Mouse (Mus musculus): ENCODE results near the gene Wtap. TPM values are rescaled to one million over a fixed set of nuclear protein-coding genes. Genes with fewer than 3 reads are reported as not detected.
A peak's percentile ranks its signal among the peaks of the same experiment; 100 is the strongest.
"Not testable (repeated sequence)": the region's sequence is repeated elsewhere in the genome, so short reads cannot be mapped to it uniquely, and the experiment has no call there.

Gene Wtap
- polyA plus RNA-seq, 1 experiment, result 53.5 TPM

GRCm38 (mm10) chr17:12963476-12963875 is 30.5 kb downstream of the Wtap start:
- no peak for DNase-seq (ENCODE audit: low spot score)

- peak; percentile 88 for DNase-seq (ENCODE audit: low spot score)
These were observed 33.6 kb downstream of the Wtap start, which contains the start of gene Acat2 for GRCm38 (mm10) chr17:12960331-12960873. Gene Acat2 (minus strand): TSS chr17:12960747.

GRCm38 (mm10) chr17:12959377-12959776 is 34.6 kb downstream of the Wtap start:
- not testable (repeated sequence) for DNase-seq (ENCODE audit: low spot score)

GRCm38 (mm10) chr17:12956664-12957063 is 37.3 kb downstream of the Wtap start:
- no peak for DNase-seq (ENCODE audit: low spot score)

GRCm38 (mm10) chr17:12949669-12950068 is 44.3 kb downstream of the Wtap start:
- DNase-seq (ENCODE audit: low spot score), result no peak

GRCm38 (mm10) chr17:12942459-12943162 is 51.4 kb downstream of the Wtap start:
- no peak for DNase-seq (ENCODE audit: low spot score)

GRCm38 (mm10) chr17:12941543-12942260 is 52.3 kb downstream of the Wtap start:
- DNase-seq (ENCODE audit: low spot score), result no peak

- DNase-seq (ENCODE audit: low spot score), result no peak
These were observed 53.7 kb downstream of the Wtap start, which contains the start of gene Acat3 for GRCm38 (mm10) chr17:12940151-12940805. Gene Acat3 (minus strand): TSS chr17:12940600.

- not testable (repeated sequence) for DNase-seq (ENCODE audit: low spot score)
These were observed 54.4 kb downstream of the Wtap start for GRCm38 (mm10) chr17:12939377-12940148.

- no peak for DNase-seq (ENCODE audit: low spot score)
These were observed 55.9 kb downstream of the Wtap start for GRCm38 (mm10) chr17:12938077-12938476.

- no peak for DNase-seq (ENCODE audit: low spot score)
These were observed 56.5 kb downstream of the Wtap start for GRCm38 (mm10) chr17:12937412-12937970.

GRCm38 (mm10) chr17:12935719-12936118 is 58.2 kb downstream of the Wtap start:
- no peak for DNase-seq (ENCODE audit: low spot score)

- not testable (repeated sequence) for DNase-seq (ENCODE audit: low spot score)
These were observed 62.4 kb downstream of the Wtap start for GRCm38 (mm10) chr17:12931576-12931975.

GRCm38 (mm10) chr17:12925703-12926180 is 68.2 kb downstream of the Wtap start:
- DNase-seq (ENCODE audit: low spot score), result no peak

- DNase-seq (ENCODE audit: low spot score), result no peak
These were observed 69.0 kb downstream of the Wtap start for GRCm38 (mm10) chr17:12925001-12925400.

- no peak for DNase-seq (ENCODE audit: low spot score)
These were observed 72.9 kb downstream of the Wtap start for GRCm38 (mm10) chr17:12921073-12921472.

Other genes starting within 250 kb of the Wtap start
- gene Igf2r, start 224.5 kb downstream of the Wtap start, polyA plus RNA-seq (2012; rRNA removed), result 35.4 and 51.7 TPM in 2 replicates
- 0.33 and 0.38 TPM in 2 replicates for gene Mas1, start 126.0 kb downstream of the Wtap start, polyA plus RNA-seq (2012; rRNA removed)
- 0.30 and 0.41 TPM in 2 replicates for gene Mrgprh, start 118.1 kb downstream of the Wtap start, polyA plus RNA-seq (2012; rRNA removed)
- 0.60 and 1.3 TPM in 2 replicates for gene Pnldc1, start 83.9 kb downstream of the Wtap start, polyA plus RNA-seq (2012; rRNA removed)
- 152 and 176 TPM in 2 replicates for gene Tcp1, start 78.5 kb downstream of the Wtap start, polyA plus RNA-seq (2012; rRNA removed)
- gene Mrpl18, start 77.8 kb downstream of the Wtap start, polyA plus RNA-seq (2012; rRNA removed), result 57.0 and 59.1 TPM in 2 replicates
- 0.37 and 0.41 TPM in 2 replicates for gene Acat3, start 53.6 kb downstream of the Wtap start, polyA plus RNA-seq (2012; rRNA removed)
- 19.6 and 24.7 TPM in 2 replicates for gene Acat2, start 33.4 kb downstream of the Wtap start, polyA plus RNA-seq (2012; rRNA removed)
- 172 and 204 TPM in 2 replicates for gene Sod2, start 12.7 kb upstream of the Wtap start, polyA plus RNA-seq (2012; rRNA removed)
- gene Gpr31b, start 58.1 kb upstream of the Wtap start, polyA plus RNA-seq (2012; rRNA removed), result not detected in 2 replicates
- 0.56 and 0.65 TPM in 2 replicates for gene Tcp10b, start 66.9 kb upstream of the Wtap start, polyA plus RNA-seq (2012; rRNA removed)
- gene Unc93a, start 137.6 kb upstream of the Wtap start, polyA plus RNA-seq (2012; rRNA removed), result not detected in 2 replicates
- not detected in 2 replicates for gene Smok2a, start 227.0 kb upstream of the Wtap start, polyA plus RNA-seq (2012; rRNA removed)
- gene Smok2b, start 236.1 kb upstream of the Wtap start, polyA plus RNA-seq (2012; rRNA removed), result not detected in 2 replicates

All from urinary bladder, adult 2 months (tissue).